Mouse (Mus musculus): ENCODE measurements around the gene Pabpn1.
A peak's percentile ranks its signal among the peaks of the same experiment; 100 is the strongest.

Gene Pabpn1

GRCm38 (mm10) chr14:54865626-54866025 is 26.7 kb upstream of the Pabpn1 start:
- H3K27me3 ChIP-seq (ENCODE audit: insufficient read depth, low read length), result no peaks in the 10 kb centered on the region
- peaks cover 20% of the 10 kb centered on the region for H3K4me1 ChIP-seq (replicated peaks; ENCODE audit: low read depth, low read length)
- TF ChIP-seq CTCF (conservative IDR thresholded peaks at IDR 0.05; ENCODE audit: low read length) (no peak), NANOG (IDR thresholded peaks at IDR 0.05; ENCODE audit: borderline replicate concordance, low read length) (no peak), POU5F1 (IDR thresholded peaks at IDR 0.05; ENCODE audit: borderline replicate concordance, low read length) (no peak)
- no peaks in the 10 kb centered on the region for H3K36me3 ChIP-seq (ENCODE audit: insufficient read depth, low read length)
- no peak overlapping the region for H3K4me3 ChIP-seq (replicated peaks; ENCODE audit: low read length)
- H3K9me3 ChIP-seq (ENCODE audit: low read length), result no peaks in the 10 kb centered on the region

DNA sequence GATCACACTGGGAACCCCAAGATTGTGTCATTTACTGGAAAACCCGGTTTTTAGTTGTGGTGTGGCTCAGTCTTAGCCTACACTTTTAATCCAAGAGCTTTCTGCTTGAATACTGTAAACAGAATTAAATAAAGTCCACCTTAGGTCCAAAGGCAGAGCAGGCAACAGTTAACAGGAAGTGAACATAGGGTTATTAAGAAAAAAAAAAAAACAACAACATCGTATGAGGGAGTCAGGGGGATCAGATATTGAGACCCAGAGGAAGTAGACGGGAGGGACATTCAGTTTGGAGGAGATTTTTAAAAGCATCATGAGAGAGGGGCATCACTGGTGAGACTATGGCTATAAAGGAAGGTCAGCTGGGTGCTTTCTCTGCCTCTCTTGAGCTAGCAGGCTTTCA is 26.0 kb upstream of the Pabpn1 start:
- Histone ChIP-seq H3K27me3 (ENCODE audit: insufficient read depth, low read length) (no peaks in the 10 kb centered on the region), H3K36me3 (ENCODE audit: insufficient read depth, low read length) (no peaks in the 10 kb centered on the region), H3K4me3 (replicated peaks; ENCODE audit: low read length) (no peak overlapping the region), H3K4me1 (replicated peaks; ENCODE audit: low read depth, low read length) (peaks cover 20% of the 10 kb centered on the region), H3K9me3 (ENCODE audit: low read length) (no peaks in the 10 kb centered on the region)
- TF ChIP-seq NANOG (IDR thresholded peaks at IDR 0.05; ENCODE audit: borderline replicate concordance, low read length) (no peak), CTCF (conservative IDR thresholded peaks at IDR 0.05; ENCODE audit: low read length) (no peak), POU5F1 (IDR thresholded peaks at IDR 0.05; ENCODE audit: borderline replicate concordance, low read length) (no peak)

DNA sequence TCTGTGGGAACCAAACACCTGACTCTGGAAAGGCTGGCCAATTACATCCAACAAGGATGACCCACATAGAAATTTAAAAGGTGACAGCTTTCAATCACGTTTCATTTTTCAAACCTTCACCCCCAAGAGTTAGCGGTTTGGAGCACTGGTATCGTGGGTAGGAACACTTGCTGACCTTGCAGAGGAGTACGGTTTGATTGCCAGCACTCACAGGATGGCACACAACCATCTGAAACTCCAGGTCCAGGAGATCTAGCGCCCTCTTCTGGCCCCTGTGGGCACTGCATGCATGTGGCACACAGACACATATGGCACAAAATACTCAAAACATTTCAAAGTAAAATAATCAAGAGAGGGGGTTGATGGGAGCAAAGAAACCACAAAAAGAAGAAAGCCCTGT is 25.4 kb upstream of the Pabpn1 start:
- H3K4me1 ChIP-seq (replicated peaks; ENCODE audit: low read depth, low read length), result peaks cover 20% of the 10 kb centered on the region
- no peaks in the 10 kb centered on the region for H3K36me3 ChIP-seq (ENCODE audit: insufficient read depth, low read length)
- H3K9me3 ChIP-seq (ENCODE audit: low read length), result no peaks in the 10 kb centered on the region
- H3K4me3 ChIP-seq (replicated peaks; ENCODE audit: low read length), result no peak overlapping the region
- no peak for TF ChIP-seq POU5F1 (IDR thresholded peaks at IDR 0.05; ENCODE audit: borderline replicate concordance, low read length)
- TF ChIP-seq CTCF (conservative IDR thresholded peaks at IDR 0.05; ENCODE audit: low read length), result peak; percentile 98
- H3K27me3 ChIP-seq (ENCODE audit: insufficient read depth, low read length), result no peaks in the 10 kb centered on the region

- TF ChIP-seq NANOG (IDR thresholded peaks at IDR 0.05; ENCODE audit: borderline replicate concordance, low read length), result no peak
- no peak for TF ChIP-seq CTCF (conservative IDR thresholded peaks at IDR 0.05; ENCODE audit: low read length)
- no peak for TF ChIP-seq POU5F1 (IDR thresholded peaks at IDR 0.05; ENCODE audit: borderline replicate concordance, low read length)
- Histone ChIP-seq H3K4me1 (replicated peaks; ENCODE audit: low read depth, low read length) (peaks cover 19% of the 10 kb centered on the region), H3K27me3 (ENCODE audit: insufficient read depth, low read length) (peaks cover 5% of the 10 kb centered on the region; the same call in 1 of the 2 replicates), H3K4me3 (replicated peaks; ENCODE audit: low read length) (no peak overlapping the region), H3K36me3 (ENCODE audit: insufficient read depth, low read length) (no peaks in the 10 kb centered on the region), H3K9me3 (ENCODE audit: low read length) (no peaks in the 10 kb centered on the region)
Observed at GRCm38 (mm10) chr14:54868026-54868425, 24.3 kb upstream of the Pabpn1 start.

DNA sequence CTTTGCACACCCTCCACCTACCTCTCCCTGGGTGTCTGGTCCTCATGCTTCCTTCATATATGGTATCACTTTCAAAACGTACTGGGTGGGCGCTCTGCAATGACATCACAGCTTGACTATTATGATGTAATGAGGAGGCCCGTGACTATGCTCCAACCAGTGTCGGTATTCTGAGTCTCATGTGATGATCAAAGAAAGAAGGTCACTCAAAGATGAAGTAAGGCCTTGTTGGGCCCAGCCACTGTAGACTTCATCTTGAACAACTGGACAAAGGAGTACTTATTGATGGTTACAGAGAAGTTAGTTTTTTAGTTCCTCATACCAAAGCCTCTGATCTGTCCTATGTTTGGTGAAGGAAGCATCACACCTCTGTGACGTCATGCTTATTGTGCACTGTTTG is 21.4 kb upstream of the Pabpn1 start, which contains the start of gene Homez:
Homez (minus strand) TSS at position 101 of the 400 bp plus-strand sequence.
- Histone ChIP-seq H3K4me1 (replicated peaks; ENCODE audit: low read depth, low read length) (peaks cover 9% of the 10 kb centered on the region), H3K4me3 (replicated peaks; ENCODE audit: low read length) (no peak within 1 kb of the TSS), H3K27me3 (ENCODE audit: insufficient read depth, low read length) (peaks cover 31% of the 10 kb centered on the region), H3K36me3 (ENCODE audit: insufficient read depth, low read length) (no peaks in the 10 kb centered on the region), H3K9me3 (ENCODE audit: low read length) (no peaks in the 10 kb centered on the region)
- TF ChIP-seq NANOG (IDR thresholded peaks at IDR 0.05; ENCODE audit: borderline replicate concordance, low read length) (no peak), POU5F1 (IDR thresholded peaks at IDR 0.05; ENCODE audit: borderline replicate concordance, low read length) (no peak), CTCF (conservative IDR thresholded peaks at IDR 0.05; ENCODE audit: low read length) (no peak)

DNA sequence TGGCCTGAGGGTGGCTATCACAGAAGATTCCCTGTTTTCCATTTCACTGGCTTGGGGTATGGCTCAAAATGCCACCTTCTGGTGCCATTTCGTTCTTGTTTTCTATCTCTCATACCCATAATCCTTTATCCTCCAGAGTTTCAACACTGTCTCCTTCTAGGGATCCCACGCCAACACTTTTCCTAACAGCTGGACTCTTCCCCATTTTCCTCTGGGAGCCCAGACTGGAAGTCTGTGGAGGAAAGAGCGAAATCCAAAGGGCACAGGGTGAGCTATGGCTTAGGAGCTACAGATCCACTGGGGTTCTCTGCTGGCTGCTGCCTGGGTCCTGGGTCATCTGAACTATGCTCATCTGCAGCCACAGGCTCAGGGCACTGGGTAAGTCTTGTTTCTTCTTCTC is 18.1 kb upstream of the Pabpn1 start:
- H3K27me3 ChIP-seq (ENCODE audit: insufficient read depth, low read length), result peaks cover 52% of the 10 kb centered on the region
- H3K4me1 ChIP-seq (replicated peaks; ENCODE audit: low read depth, low read length), result peaks cover 12% of the 10 kb centered on the region
- no peak for TF ChIP-seq POU5F1 (IDR thresholded peaks at IDR 0.05; ENCODE audit: borderline replicate concordance, low read length)
- TF ChIP-seq CTCF (conservative IDR thresholded peaks at IDR 0.05; ENCODE audit: low read length), result no peak
- no peak for TF ChIP-seq NANOG (IDR thresholded peaks at IDR 0.05; ENCODE audit: borderline replicate concordance, low read length)
- no peak overlapping the region for H3K4me3 ChIP-seq (replicated peaks; ENCODE audit: low read length)
- H3K36me3 ChIP-seq (ENCODE audit: insufficient read depth, low read length), result no peaks in the 10 kb centered on the region
- H3K9me3 ChIP-seq (ENCODE audit: low read length), result no peaks in the 10 kb centered on the region

GRCm38 (mm10) chr14:54875844-54876538 is 16.3 kb upstream of the Pabpn1 start:
- H3K4me3 ChIP-seq (replicated peaks; ENCODE audit: low read length), result peak overlapping the region; percentile 90
- peaks cover 15% of the 10 kb centered on the region for H3K4me1 ChIP-seq (replicated peaks; ENCODE audit: low read depth, low read length)
- no peaks in the 10 kb centered on the region for H3K9me3 ChIP-seq (ENCODE audit: low read length)
- H3K27me3 ChIP-seq (ENCODE audit: insufficient read depth, low read length), result peaks cover 52% of the 10 kb centered on the region
- H3K36me3 ChIP-seq (ENCODE audit: insufficient read depth, low read length), result no peaks in the 10 kb centered on the region
- TF ChIP-seq NANOG (IDR thresholded peaks at IDR 0.05; ENCODE audit: borderline replicate concordance, low read length), result no peak
- no peak for TF ChIP-seq POU5F1 (IDR thresholded peaks at IDR 0.05; ENCODE audit: borderline replicate concordance, low read length)
- TF ChIP-seq CTCF (conservative IDR thresholded peaks at IDR 0.05; ENCODE audit: low read length), result no peak

DNA sequence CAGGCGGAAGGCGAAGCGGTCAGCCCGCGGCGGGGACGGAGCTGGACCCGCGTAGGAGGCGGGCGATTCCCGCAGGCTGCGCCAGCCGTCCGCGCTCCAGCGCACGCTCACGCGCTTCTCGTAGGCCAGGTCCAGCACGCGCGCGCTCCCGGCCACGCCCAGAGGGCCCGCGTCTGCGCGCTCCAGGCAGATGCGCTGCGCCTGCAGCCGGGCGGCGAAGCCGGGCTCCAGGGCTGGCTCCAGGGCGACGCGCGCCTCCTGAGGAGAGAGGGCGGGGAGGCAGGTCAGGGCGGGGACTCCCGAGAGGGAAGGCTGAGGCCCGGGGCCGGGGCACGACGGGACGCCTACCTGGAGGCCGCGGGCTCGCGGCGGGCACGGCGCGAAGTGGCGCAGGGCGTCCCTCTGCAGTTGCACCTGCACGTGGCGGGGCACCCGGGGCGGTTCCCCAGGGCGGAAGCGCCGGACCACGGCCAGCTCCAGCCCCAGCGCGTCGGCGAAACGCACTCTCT is 15.7 kb upstream of the Pabpn1 start:
- no peak for TF ChIP-seq NANOG (IDR thresholded peaks at IDR 0.05; ENCODE audit: borderline replicate concordance, low read length)
- TF ChIP-seq POU5F1 (IDR thresholded peaks at IDR 0.05; ENCODE audit: borderline replicate concordance, low read length), result no peak
- TF ChIP-seq CTCF (conservative IDR thresholded peaks at IDR 0.05; ENCODE audit: low read length), result no peak
- peaks cover 21% of the 10 kb centered on the region for H3K4me1 ChIP-seq (replicated peaks; ENCODE audit: low read depth, low read length)
- H3K27me3 ChIP-seq (ENCODE audit: insufficient read depth, low read length), result peaks cover 52% of the 10 kb centered on the region
- H3K36me3 ChIP-seq (ENCODE audit: insufficient read depth, low read length), result no peaks in the 10 kb centered on the region
- H3K9me3 ChIP-seq (ENCODE audit: low read length), result no peaks in the 10 kb centered on the region
- peak overlapping the region; percentile 90 for H3K4me3 ChIP-seq (replicated peaks; ENCODE audit: low read length)
